Mouse (Mus musculus): ENCODE measurements around the gene Trhde. TPM values are rescaled to one million over a fixed set of nuclear protein-coding genes. Genes with fewer than 3 reads are reported as not detected.

Gene Trhde
- total RNA-seq (2014; rRNA removed) (10.9 and 15.5 TPM in 2 replicates), polyA plus RNA-seq (2015; fragmentation: Nextera tagmentation; extraction: Ambion mirVana) (1.4 and 3.1 TPM in 2 replicates)

DNA sequence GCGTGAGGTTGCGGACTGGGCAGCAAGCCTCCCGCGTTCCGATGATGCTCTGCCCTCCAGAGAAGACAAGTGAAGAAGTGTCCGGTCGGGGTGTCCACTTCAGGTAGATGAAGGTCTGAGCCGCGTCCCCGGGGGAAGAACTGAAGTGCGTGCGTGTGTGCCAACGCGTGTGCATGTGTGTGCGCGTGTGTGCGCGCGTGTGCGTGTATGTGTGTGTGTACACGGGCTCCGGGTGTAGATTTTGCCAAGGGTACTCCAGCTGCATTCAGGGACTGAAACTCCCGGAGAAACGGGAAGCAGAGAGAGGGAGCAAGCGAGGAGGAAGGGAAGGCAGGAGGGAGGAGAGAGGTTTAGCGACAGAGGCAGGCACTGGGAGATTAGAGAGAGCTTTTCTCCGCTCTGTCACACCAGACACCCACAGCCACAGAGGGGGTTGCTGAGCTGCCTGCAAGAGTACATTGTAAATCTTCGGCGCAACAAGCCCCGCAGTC is at the start of gene Trhde:
TSS of gene Trhde (minus strand) at position 147 of the 491 bp plus-strand sequence.
- WGBS = under 1% methylated on average over 30 of the region's 30 CpGs
- peak; percentile 59 for ATAC-seq

DNA sequence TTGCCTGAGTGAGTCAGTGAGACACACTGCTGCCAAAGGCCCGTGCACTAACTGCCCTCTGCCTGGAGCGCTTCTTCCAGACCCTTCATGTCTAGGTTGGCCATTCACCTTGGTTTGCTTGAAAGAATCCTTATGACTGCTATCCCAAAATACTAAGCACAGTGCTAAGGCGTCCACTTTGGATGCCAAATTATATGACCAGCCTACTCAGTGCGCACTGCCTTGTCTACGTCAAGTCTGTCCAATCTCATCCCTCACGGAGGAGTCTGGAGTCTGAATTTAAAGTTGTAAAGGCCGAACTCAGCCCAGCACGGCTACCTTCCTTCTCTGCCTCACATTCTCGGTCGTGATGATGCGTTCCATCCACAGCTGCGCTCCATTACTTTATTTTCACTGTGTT is 39.9 kb upstream of the Trhde start:
- Histone ChIP-seq H3K27ac (ENCODE audit: low read depth, low read length) (no peak overlapping the region), H3K36me3 (ENCODE audit: insufficient read depth) (no peaks in the 10 kb centered on the region), H3K9ac (no peak overlapping the region), H3K9me3 (ENCODE audit: low read length) (no peaks in the 10 kb centered on the region), H3K4me3 (ENCODE audit: low read depth, low read length) (no peak overlapping the region), H3K4me2 (ENCODE audit: low read depth) (no peak overlapping the region), H3K27me3 (ENCODE audit: insufficient read depth, low read length) (no peaks in the 10 kb centered on the region), H3K4me1 (ENCODE audit: insufficient read depth) (no peaks in the 10 kb centered on the region)
- DNase-seq (no peak), ATAC-seq (no peak)
- no peak for TF ChIP-seq CTCF (IDR thresholded peaks at IDR 0.05; ENCODE audit: low read depth)
- 94% methylated on average over 12 of the region's 12 CpGs for WGBS

More for the DNA sequence above, at the start of gene Trhde:
- Histone ChIP-seq H3K9ac (peak within 1 kb of the TSS; percentile 58), H3K4me2 (ENCODE audit: low read depth) (peak within 1 kb of the TSS; percentile 84), H3K27me3 (ENCODE audit: insufficient read depth, low read length) (peaks cover 3% of the 10 kb centered on the region), H3K36me3 (ENCODE audit: insufficient read depth) (no peaks in the 10 kb centered on the region), H3K4me3 (ENCODE audit: low read depth, low read length) (peak within 1 kb of the TSS; percentile 64), H3K9me3 (ENCODE audit: low read length) (no peaks in the 10 kb centered on the region), H3K4me1 (ENCODE audit: insufficient read depth) (no peaks in the 10 kb centered on the region; the same call in 1 of the 2 replicates), H3K27ac (ENCODE audit: low read depth, low read length) (peak within 1 kb of the TSS; percentile 62)
- DNase-seq = peak; percentile 68
- peak; percentile 42 for TF ChIP-seq CTCF (IDR thresholded peaks at IDR 0.05; ENCODE audit: low read depth)

DNA sequence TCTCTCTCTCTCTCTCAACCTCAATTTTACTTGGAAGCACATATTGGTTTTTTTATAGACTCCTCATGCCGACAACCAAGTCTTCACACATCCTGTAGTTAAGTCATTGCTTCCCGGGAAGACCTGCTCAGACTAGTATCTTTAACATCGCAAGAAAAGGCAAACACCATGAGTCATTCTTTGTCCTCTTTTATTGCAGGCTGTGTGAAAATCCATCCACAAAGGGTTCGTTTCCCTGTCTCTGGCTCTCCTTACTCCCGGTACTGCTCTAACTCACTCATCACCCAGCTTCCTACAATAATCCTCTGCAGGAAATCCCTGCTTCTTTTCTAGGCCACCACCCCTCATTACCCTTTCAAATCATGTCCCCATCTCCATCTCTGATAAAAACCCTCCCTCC is 39.3 kb upstream of the Trhde start:
- no peak for ATAC-seq

DNA sequence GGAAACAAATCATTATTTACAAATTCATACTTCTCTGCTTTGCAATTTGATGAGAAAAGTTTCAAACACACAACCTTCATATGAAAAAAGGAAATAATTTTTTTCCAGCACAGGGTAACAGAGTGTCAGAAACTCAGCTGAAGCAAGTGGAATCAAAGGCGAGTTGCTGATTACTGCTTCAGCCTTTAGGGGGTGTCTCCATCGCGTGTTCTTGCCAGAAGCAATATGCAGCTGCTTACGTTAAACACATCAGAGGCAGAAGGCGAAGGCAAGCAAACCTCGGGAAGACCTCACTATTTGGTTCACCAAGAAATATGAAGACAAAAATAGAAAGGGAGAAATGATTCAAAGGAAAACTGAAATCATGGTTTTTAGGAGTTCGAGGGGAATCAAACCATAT is 29.2 kb upstream of the Trhde start:
- TF ChIP-seq CTCF (IDR thresholded peaks at IDR 0.05; ENCODE audit: low read depth) = 0 out of 2 replicates have a peak, but pooled peaks have one; percentile 33
- 43% methylated on average over 7 of the region's 7 CpGs for WGBS
- H3K9me3 ChIP-seq (ENCODE audit: low read length) = no peaks in the 10 kb centered on the region
- no peaks in the 10 kb centered on the region for H3K36me3 ChIP-seq (ENCODE audit: insufficient read depth)
- H3K27me3 ChIP-seq (ENCODE audit: insufficient read depth, low read length) = no peaks in the 10 kb centered on the region
- peak; percentile 18 for DNase-seq
- no peak overlapping the region for H3K27ac ChIP-seq (ENCODE audit: low read depth, low read length)
- H3K4me2 ChIP-seq (ENCODE audit: low read depth) = no peak overlapping the region
- H3K4me3 ChIP-seq (ENCODE audit: low read depth, low read length) = no peak overlapping the region
- ATAC-seq = no peak
- H3K9ac ChIP-seq = no peak overlapping the region
- H3K4me1 ChIP-seq (ENCODE audit: insufficient read depth) = no peaks in the 10 kb centered on the region

More for the DNA sequence above, 39.3 kb upstream of the Trhde start:
- no peaks in the 10 kb centered on the region for H3K27me3 ChIP-seq (ENCODE audit: insufficient read depth, low read length)
- no peaks in the 10 kb centered on the region for H3K4me1 ChIP-seq (ENCODE audit: insufficient read depth)
- no peak overlapping the region for H3K9ac ChIP-seq
- H3K9me3 ChIP-seq (ENCODE audit: low read length) = no peaks in the 10 kb centered on the region
- WGBS = 60% methylated on average over 5 of the region's 5 CpGs
- no peak overlapping the region for H3K4me3 ChIP-seq (ENCODE audit: low read depth, low read length)
- no peak for DNase-seq
- TF ChIP-seq CTCF (IDR thresholded peaks at IDR 0.05; ENCODE audit: low read depth) = no peak
- H3K27ac ChIP-seq (ENCODE audit: low read depth, low read length) = no peak overlapping the region
- H3K4me2 ChIP-seq (ENCODE audit: low read depth) = no peak overlapping the region
- H3K36me3 ChIP-seq (ENCODE audit: insufficient read depth) = no peaks in the 10 kb centered on the region

DNA sequence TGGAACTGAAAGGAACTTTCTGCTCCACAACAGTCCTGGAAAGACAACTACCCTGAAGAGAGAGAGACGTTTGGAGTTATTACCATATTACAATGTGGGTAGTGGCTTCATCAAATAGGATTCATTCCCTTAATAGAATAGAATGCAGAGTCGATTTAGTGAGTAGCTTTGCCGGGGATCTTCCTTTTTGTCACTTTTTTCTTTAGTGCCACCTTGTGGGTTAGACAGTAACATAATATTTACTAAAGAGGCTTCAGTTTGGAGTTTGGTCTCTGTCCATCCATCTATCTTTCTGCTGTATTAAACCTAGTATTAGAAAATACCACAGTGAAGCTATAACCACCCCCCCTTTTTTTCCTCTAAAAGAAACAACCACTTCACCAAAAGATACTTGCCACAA is 6.7 kb upstream of the Trhde start:
- TF ChIP-seq CTCF (IDR thresholded peaks at IDR 0.05; ENCODE audit: low read depth) = peak; percentile 26
- no peaks in the 10 kb centered on the region for H3K4me1 ChIP-seq (ENCODE audit: insufficient read depth)
- no peaks in the 10 kb centered on the region for H3K27me3 ChIP-seq (ENCODE audit: insufficient read depth, low read length)
- 29% methylated on average over 3 of the region's 3 CpGs for WGBS
- H3K9ac ChIP-seq = no peak overlapping the region
- no peaks in the 10 kb centered on the region for H3K9me3 ChIP-seq (ENCODE audit: low read length)
- ATAC-seq = no peak
- H3K36me3 ChIP-seq (ENCODE audit: insufficient read depth) = no peaks in the 10 kb centered on the region
- H3K27ac ChIP-seq (ENCODE audit: low read depth, low read length) = no peak overlapping the region
- peak; percentile 41 for DNase-seq
- H3K4me3 ChIP-seq (ENCODE audit: low read depth, low read length) = no peak overlapping the region
- no peak overlapping the region for H3K4me2 ChIP-seq (ENCODE audit: low read depth)

DNA sequence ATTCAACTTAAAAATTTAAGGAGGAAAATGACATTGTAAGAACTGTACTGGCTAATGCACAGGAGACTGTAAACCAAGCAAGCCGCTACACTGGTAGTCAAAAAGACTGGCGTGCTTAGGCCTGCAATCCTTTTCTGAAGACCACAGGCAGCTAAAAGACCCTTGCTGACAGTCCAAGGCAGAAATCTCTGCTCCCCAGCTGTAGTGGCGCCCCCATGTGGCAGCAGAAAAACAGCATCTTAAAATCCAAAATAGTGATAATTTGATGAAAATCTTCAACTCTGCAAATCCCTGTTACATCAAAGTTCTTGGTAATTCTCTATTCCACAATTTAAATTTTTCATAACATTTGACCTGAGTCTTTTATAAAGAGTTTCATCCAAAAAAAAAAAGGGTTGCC is 3.8 kb upstream of the Trhde start:
- Histone ChIP-seq H3K4me1 (ENCODE audit: insufficient read depth) (no peaks in the 10 kb centered on the region; the same call in 1 of the 2 replicates), H3K36me3 (ENCODE audit: insufficient read depth) (no peaks in the 10 kb centered on the region), H3K9me3 (ENCODE audit: low read length) (no peaks in the 10 kb centered on the region), H3K9ac (no peak overlapping the region), H3K4me2 (ENCODE audit: low read depth) (no peak overlapping the region), H3K4me3 (ENCODE audit: low read depth, low read length) (no peak overlapping the region), H3K27me3 (ENCODE audit: insufficient read depth, low read length) (no peaks in the 10 kb centered on the region), H3K27ac (ENCODE audit: low read depth, low read length) (no peak overlapping the region)
- 39% methylated on average over 3 of the region's 3 CpGs for WGBS
- ATAC-seq (no peak), DNase-seq (peak; percentile 47)
- TF ChIP-seq CTCF (IDR thresholded peaks at IDR 0.05; ENCODE audit: low read depth) = peak; percentile 69

DNA sequence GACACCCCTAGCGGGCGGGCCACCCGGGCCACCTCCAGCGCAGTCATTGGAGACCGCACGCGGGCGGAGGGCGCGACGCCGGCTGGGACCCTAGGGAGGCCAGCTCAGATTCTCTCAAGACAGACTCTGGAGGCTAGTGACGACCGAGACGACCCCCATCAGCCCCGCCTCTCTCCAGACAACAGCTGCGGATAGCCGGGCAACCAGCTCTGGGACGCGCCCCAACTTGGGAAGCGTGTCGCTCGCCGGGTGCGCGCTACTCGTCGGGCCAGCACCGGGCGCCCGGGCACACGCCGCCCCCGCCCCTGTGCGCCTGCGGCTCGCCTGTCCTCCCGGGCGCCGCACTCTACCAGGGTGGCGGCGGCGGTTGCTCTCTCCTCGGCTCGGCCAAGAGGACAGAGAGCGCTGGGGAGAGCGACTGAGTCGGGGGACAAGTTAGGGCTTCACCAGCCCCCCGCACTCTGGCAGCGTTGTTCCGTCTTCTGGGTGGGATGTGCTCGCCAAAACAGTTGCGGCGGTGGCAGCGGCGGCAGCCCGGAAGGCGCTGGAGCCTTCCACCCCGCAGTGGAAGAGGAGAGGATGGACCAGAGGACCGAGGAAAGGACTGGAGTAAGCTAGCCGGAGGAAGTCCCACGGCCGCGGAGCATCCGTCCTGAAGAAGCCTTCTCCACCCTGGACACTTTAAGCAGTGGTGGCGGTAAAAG is 498 bp downstream of the Trhde start:
- peak overlapping the region; percentile 64 for H3K4me3 ChIP-seq (ENCODE audit: low read depth, low read length)
- 0 out of 2 replicates have a peak, but pooled peaks have one; percentile 1 for TF ChIP-seq CTCF (IDR thresholded peaks at IDR 0.05; ENCODE audit: low read depth)
- no peaks in the 10 kb centered on the region; the same call in 1 of the 2 replicates for H3K4me1 ChIP-seq (ENCODE audit: insufficient read depth)
- no peaks in the 10 kb centered on the region for H3K9me3 ChIP-seq (ENCODE audit: low read length)
- ATAC-seq (peak; percentile 85), DNase-seq (peak; percentile 55)
- H3K36me3 ChIP-seq (ENCODE audit: insufficient read depth) = no peaks in the 10 kb centered on the region
- peak overlapping the region; percentile 84 for H3K4me2 ChIP-seq (ENCODE audit: low read depth)
- peak overlapping the region; percentile 62; the same call in 1 of the 2 replicates for H3K27ac ChIP-seq (ENCODE audit: low read depth, low read length)
- WGBS = under 1% methylated on average over 48 of the region's 66 CpGs
- peaks cover 3% of the 10 kb centered on the region for H3K27me3 ChIP-seq (ENCODE audit: insufficient read depth, low read length)
- H3K9ac ChIP-seq = peak overlapping the region; percentile 58

Measured in forebrain, postnatal 0 days (tissue).